Mouse (Mus musculus) liver, embryonic 11.5 days (tissue): ENCODE results near the gene Dyrk1a. TPM values are rescaled to one million over a fixed set of nuclear protein-coding genes. Genes with fewer than 3 reads are reported as not detected.
A peak's percentile ranks its signal among the peaks of the same experiment; 100 is the strongest.

ENCODE experiments used
- ATAC-seq: fragments of 200-750 bp; cut with Nextera tagmentation; replicated peaks from 2 replicates; pipeline ENCODE4 v1.8.0; 2017; ENCODE audit warnings: moderate number of reproducible peaks, mild to moderate bottlenecking, moderate TSS enrichment, moderate library complexity; ENCODE audit not compliant: low FRiP score
- DNase-seq: peaks from one replicate; pipeline ENCODE4 v3.0.0-alpha.2; 2017; ENCODE audit warnings: low spot score
- H3K27ac ChIP-seq: fragments of 300-500 bp; sonication (generic); 2 replicates; pipeline ENCODE4 v1.5.1; 2014; ENCODE audit warnings: mild to moderate bottlenecking, low read depth, low read length, control low read depth
- H3K27me3 ChIP-seq: fragments of 300-500 bp; sonication (generic); replicated peaks from 2 replicates; pipeline ENCODE4 v1.6.1; 2014; ENCODE audit warnings: low read length, mixed read lengths; ENCODE audit not compliant: control insufficient read depth, insufficient read depth
- H3K36me3 ChIP-seq: fragments of 300-500 bp; sonication (generic); 2 replicates; pipeline ENCODE4 v1.6.1; 2014; ENCODE audit warnings: mild to moderate bottlenecking, low read length, moderate library complexity, mixed read lengths; ENCODE audit not compliant: control insufficient read depth, insufficient read depth
- H3K4me1 ChIP-seq: fragments of 300-500 bp; sonication (generic); replicated peaks from 2 replicates; pipeline ENCODE4 v1.6.1; 2014; ENCODE audit warnings: low read length, mixed read lengths; ENCODE audit not compliant: control insufficient read depth, insufficient read depth
- H3K4me2 ChIP-seq: fragments of 300-500 bp; sonication (generic); 2 replicates; pipeline ENCODE4 v1.6.1; 2014; ENCODE audit warnings: mild to moderate bottlenecking, control low read depth, moderate library complexity
- H3K4me3 ChIP-seq: fragments of 300-500 bp; sonication (generic); 2 replicates; pipeline ENCODE4 v1.5.1; 2014; ENCODE audit warnings: low read depth, low read length, control low read depth
- H3K9ac ChIP-seq: fragments of 300-500 bp; sonication (generic); 2 replicates; pipeline ENCODE4 v1.6.1; 2014; ENCODE audit warnings: low read depth, low read length, control low read depth
- H3K9me3 ChIP-seq: fragments of 300-500 bp; sonication (generic); 2 replicates; pipeline ENCODE4 v1.6.1; 2016; ENCODE audit warnings: low read length, inconsistent platforms, mixed read lengths; ENCODE audit not compliant: control insufficient read depth
- WGBS: fragments of 180-500 bp; shearing (Covaris S2); extraction: QIAGEN DNeasy Blood & Tissue Kit; methylation state at CpG from one replicate; pipeline ENCODE4 v1.1.7; 2014; 5-methylcytosine and 5-hydroxymethylcytosine counted together
- polyA plus RNA-seq: library from polyadenylated mRNA; unstranded; fragments of >200 nt; fragmentation: Nextera tagmentation; extraction: Ambion mirVana; gene quantifications from 2 replicates; pipeline ENCODE4 v1.2.1, GENCODE M21; 2014

Gene Dyrk1a
- polyA plus RNA-seq, 1 experiment from 2014 or later = 9.0 TPM

DNA sequence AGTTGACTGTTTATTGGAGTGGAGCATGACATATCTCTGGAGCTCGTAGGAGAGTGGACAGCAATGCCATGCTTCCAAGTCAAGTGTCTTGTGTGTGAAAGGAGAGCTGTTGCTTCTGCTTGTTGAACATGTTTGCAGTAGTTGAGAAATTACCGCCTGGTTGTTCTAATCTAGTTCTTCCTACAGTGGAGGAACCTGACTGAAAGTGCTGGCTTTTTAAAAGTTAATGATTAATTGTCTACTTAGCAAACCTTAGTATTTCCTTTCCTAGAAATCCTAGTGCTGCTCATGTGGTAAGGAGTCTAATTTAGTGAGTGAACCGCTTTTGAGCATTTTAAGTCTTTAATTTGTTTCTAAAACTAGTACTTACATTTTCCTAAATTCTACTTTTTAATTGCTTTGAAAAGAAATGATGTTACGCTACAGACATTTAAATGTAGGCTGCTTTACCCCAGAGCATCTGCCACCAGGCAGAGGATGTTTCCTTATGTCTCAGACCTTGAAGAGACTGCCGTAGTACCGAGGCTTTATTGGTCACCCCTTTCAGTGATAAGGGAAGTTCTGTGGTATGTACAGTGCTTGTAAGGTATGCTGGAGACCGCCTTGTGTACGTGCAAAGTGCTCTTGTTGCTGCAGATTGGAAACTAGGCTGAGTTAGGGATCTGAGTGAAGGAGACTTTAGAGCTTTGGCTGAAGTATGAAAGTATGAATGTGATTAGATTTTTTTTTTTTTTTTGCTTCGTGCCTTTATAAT is 59.3 kb downstream of the Dyrk1a start:
- DNase-seq (no peak), ATAC-seq (no peak)
- Histone ChIP-seq H3K4me3 (no peak overlapping the region), H3K4me1 (peaks cover 36% of the 10 kb centered on the region), H3K9ac (no peak overlapping the region), H3K36me3 (no peaks in the 10 kb centered on the region), H3K27ac (no peak overlapping the region), H3K27me3 (no peaks in the 10 kb centered on the region), H3K9me3 (no peaks in the 10 kb centered on the region), H3K4me2 (no peak overlapping the region)
- WGBS = 62% methylated on average over 9 of the region's 9 CpGs

- no peak for DNase-seq
- 26% methylated on average over 5 of the region's 5 CpGs for WGBS
- Histone ChIP-seq H3K4me2 (no peak overlapping the region), H3K27ac (no peak overlapping the region), H3K27me3 (no peaks in the 10 kb centered on the region), H3K36me3 (no peaks in the 10 kb centered on the region), H3K9me3 (no peaks in the 10 kb centered on the region), H3K9ac (no peak overlapping the region), H3K4me3 (no peak overlapping the region), H3K4me1 (peaks cover 32% of the 10 kb centered on the region)
- ATAC-seq = peak; percentile 86
These were observed 62.2 kb downstream of the Dyrk1a start for GRCm38 (mm10) chr16:94631984-94632383.

- no peak for DNase-seq
- WGBS = 74% methylated on average over 6 of the region's 6 CpGs
- H3K9me3 ChIP-seq = no peaks in the 10 kb centered on the region
- peaks cover 33% of the 10 kb centered on the region for H3K4me1 ChIP-seq
- no peak overlapping the region; the same call in 1 of the 2 replicates for H3K27ac ChIP-seq
- H3K27me3 ChIP-seq = no peaks in the 10 kb centered on the region
- no peak overlapping the region for H3K9ac ChIP-seq
- ATAC-seq = no peak
- H3K4me2 ChIP-seq = no peak overlapping the region
- H3K36me3 ChIP-seq = no peaks in the 10 kb centered on the region
- no peak overlapping the region for H3K4me3 ChIP-seq
These were observed 62.7 kb downstream of the Dyrk1a start for GRCm38 (mm10) chr16:94632424-94632963.

GRCm38 (mm10) chr16:94633012-94633411 is 63.2 kb downstream of the Dyrk1a start:
- Histone ChIP-seq H3K4me1 (peaks cover 32% of the 10 kb centered on the region), H3K27me3 (no peaks in the 10 kb centered on the region), H3K9ac (no peak overlapping the region), H3K4me2 (no peak overlapping the region), H3K9me3 (no peaks in the 10 kb centered on the region), H3K27ac (no peak overlapping the region), H3K4me3 (no peak overlapping the region), H3K36me3 (no peaks in the 10 kb centered on the region)
- no peak for DNase-seq
- peak; percentile 39; the same call in 1 of the 2 replicates for ATAC-seq
- 74% methylated on average over 6 of the region's 6 CpGs for WGBS

DNA sequence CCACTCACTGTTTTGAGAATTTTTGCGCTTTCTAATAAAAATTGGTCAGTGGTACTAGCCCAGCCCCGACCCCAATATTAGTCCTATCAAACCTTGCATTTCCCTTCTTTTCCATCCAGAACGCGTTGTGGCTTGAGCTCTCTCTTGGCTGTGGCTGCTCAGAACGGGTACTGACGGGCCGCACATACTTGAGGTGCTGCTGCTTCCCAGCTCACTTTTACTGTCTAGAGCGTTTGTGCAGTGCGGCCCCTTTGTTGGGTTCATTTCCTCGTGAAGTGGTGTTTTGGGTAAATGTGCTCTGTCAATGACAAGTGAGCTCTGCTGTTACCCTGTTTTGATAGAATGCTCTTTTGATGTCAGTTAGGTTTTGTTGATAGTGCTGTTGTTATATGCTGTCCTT is 67.6 kb downstream of the Dyrk1a start:
- no peaks in the 10 kb centered on the region; the same call in 1 of the 2 replicates for H3K36me3 ChIP-seq
- H3K9ac ChIP-seq = no peak overlapping the region
- no peak overlapping the region for H3K27ac ChIP-seq
- WGBS = 77% methylated on average over 10 of the region's 10 CpGs
- DNase-seq (no peak), ATAC-seq (no peak)
- peaks cover 32% of the 10 kb centered on the region for H3K4me1 ChIP-seq
- H3K4me3 ChIP-seq = no peak overlapping the region
- no peaks in the 10 kb centered on the region for H3K9me3 ChIP-seq
- H3K4me2 ChIP-seq = no peak overlapping the region
- no peaks in the 10 kb centered on the region for H3K27me3 ChIP-seq

DNA sequence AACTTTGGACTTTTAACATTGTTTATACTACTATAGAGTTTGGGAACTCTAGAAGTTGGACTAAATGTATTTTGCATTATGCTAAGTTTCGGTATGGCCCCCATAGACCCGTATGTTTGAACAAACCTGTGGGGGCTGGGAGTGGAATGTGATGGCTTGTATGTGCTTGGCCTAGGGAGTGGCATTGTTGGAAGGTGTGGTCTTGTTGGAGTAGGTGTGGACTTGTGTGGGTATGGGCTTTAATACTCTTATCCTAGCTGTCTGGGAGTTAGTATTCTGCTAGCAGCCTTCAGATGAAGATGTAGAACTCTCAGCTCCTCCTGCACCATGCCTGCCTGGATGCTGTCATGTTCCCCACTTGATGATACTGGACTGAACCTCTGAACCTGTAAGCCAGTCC is 72.0 kb downstream of the Dyrk1a start:
- DNase-seq (no peak), ATAC-seq (0 out of 2 replicates have a peak, but pooled peaks have one; percentile 62)
- Histone ChIP-seq H3K27ac (no peak overlapping the region), H3K4me2 (no peak overlapping the region), H3K4me3 (no peak overlapping the region), H3K9me3 (no peaks in the 10 kb centered on the region), H3K27me3 (no peaks in the 10 kb centered on the region), H3K4me1 (peaks cover 23% of the 10 kb centered on the region), H3K9ac (no peak overlapping the region), H3K36me3 (no peaks in the 10 kb centered on the region; the same call in 1 of the 2 replicates)
- 94% methylated on average over 2 of the region's 2 CpGs for WGBS

- no peaks in the 10 kb centered on the region for H3K36me3 ChIP-seq
- no peak overlapping the region for H3K4me2 ChIP-seq
- no peak overlapping the region for H3K4me3 ChIP-seq
- WGBS = 55% methylated on average over 5 of the region's 5 CpGs
- no peaks in the 10 kb centered on the region for H3K9me3 ChIP-seq
- DNase-seq (no peak), ATAC-seq (no peak)
- H3K27ac ChIP-seq = no peak overlapping the region
- no peak overlapping the region for H3K9ac ChIP-seq
- H3K4me1 ChIP-seq = peaks cover 16% of the 10 kb centered on the region
- no peaks in the 10 kb centered on the region for H3K27me3 ChIP-seq
These were observed 77.3 kb downstream of the Dyrk1a start for GRCm38 (mm10) chr16:94647153-94647552.

GRCm38 (mm10) chr16:94647925-94648324 is 78.1 kb downstream of the Dyrk1a start:
- H3K4me3 ChIP-seq = no peak overlapping the region
- no peak overlapping the region for H3K27ac ChIP-seq
- ATAC-seq (no peak), DNase-seq (no peak)
- no peak overlapping the region for H3K9ac ChIP-seq
- no peak overlapping the region for H3K4me2 ChIP-seq
- H3K27me3 ChIP-seq = no peaks in the 10 kb centered on the region
- H3K4me1 ChIP-seq = peaks cover 16% of the 10 kb centered on the region
- 85% methylated on average over 2 of the region's 2 CpGs for WGBS
- no peaks in the 10 kb centered on the region for H3K9me3 ChIP-seq
- H3K36me3 ChIP-seq = no peaks in the 10 kb centered on the region

DNA sequence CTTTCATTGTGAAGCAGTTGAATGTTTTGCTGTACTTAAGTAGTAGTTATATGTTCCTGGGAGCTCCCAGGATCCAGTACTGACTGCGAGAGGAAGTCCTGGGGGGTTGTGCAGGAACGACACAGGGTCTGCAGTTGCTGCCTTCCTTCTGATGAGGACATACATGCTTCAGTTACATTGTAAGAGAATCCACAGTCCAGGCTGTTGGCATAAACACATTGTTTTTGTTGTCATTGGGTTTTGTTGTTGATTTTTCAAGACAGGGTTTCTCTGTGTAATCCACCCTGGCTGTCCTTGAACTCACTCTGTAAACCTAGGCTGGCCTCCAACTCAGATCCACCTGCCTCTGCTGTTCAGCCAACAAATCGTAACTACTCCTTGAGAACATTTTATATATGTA is 80.1 kb downstream of the Dyrk1a start:
- H3K4me2 ChIP-seq = no peak overlapping the region
- H3K4me1 ChIP-seq = peaks cover 13% of the 10 kb centered on the region
- H3K9me3 ChIP-seq = no peaks in the 10 kb centered on the region
- no peaks in the 10 kb centered on the region for H3K27me3 ChIP-seq
- no peak overlapping the region for H3K4me3 ChIP-seq
- no peak overlapping the region for H3K27ac ChIP-seq
- H3K36me3 ChIP-seq = no peaks in the 10 kb centered on the region
- no peak overlapping the region for H3K9ac ChIP-seq
- WGBS = 71% methylated on average over 3 of the region's 3 CpGs
- ATAC-seq = no peak
- no peak for DNase-seq
